Mouse (Mus musculus) myocyte (in vitro differentiated cells): ENCODE data around the gene Olfr67.

Experiments
- CEBPB ChIP-seq: IDR thresholded peaks from 2 replicates; pipeline ENCODE4 v1.6.1; 2011; ENCODE audit warnings: mild to moderate bottlenecking, moderate library complexity; ENCODE audit not compliant: poor library complexity, insufficient read depth, severe bottlenecking
- E2F4 ChIP-seq: IDR thresholded peaks from one replicate; pipeline ENCODE4 v1.6.1; 2011; ENCODE audit warnings: mild to moderate bottlenecking, control low read depth, moderate library complexity; ENCODE audit not compliant: insufficient read depth
- MAX ChIP-seq: IDR thresholded peaks from one replicate; pipeline ENCODE4 v1.6.1; 2011; ENCODE audit warnings: low read depth, mild to moderate bottlenecking, control low read depth
- POLR2A ChIP-seq: IDR thresholded peaks from one replicate; pipeline ENCODE4 v1.6.1; 2011; ENCODE audit warnings: low read depth, mild to moderate bottlenecking, control low read depth, moderate library complexity; ENCODE audit not compliant: insufficient read length
- POLR2AphosphoS2 ChIP-seq: IDR thresholded peaks from one replicate; pipeline ENCODE4 v1.6.1; 2011; ENCODE audit warnings: low read depth, control low read depth; ENCODE audit not compliant: insufficient read length
- SRF ChIP-seq: IDR thresholded peaks from one replicate; pipeline ENCODE4 v1.6.1; 2011; ENCODE audit warnings: low read depth; ENCODE audit not compliant: control insufficient read depth, insufficient read length

- no peak for TF ChIP-seq POLR2A
- TF ChIP-seq SRF: no peak
- no peak for TF ChIP-seq MAX
- no peak for TF ChIP-seq POLR2AphosphoS2
- no peak for TF ChIP-seq CEBPB
- TF ChIP-seq E2F4: no peak
These were observed 17.6 kb upstream of the Olfr67 start for GRCm38 (mm10) chr7:103808971-103809800.
